Mouse (Mus musculus): ENCODE data around the gene Pgpep1. TPM values are rescaled to one million over a fixed set of nuclear protein-coding genes. Genes with fewer than 3 reads are reported as not detected.

Gene Pgpep1
- total RNA-seq (2014; fragmentation: Nextera tagmentation) = 16.6 and 23.1 TPM in 2 replicates
- 9.4 and 9.5 TPM in 2 replicates for total RNA-seq (2017)
- polyA plus RNA-seq (2012) = 3.1 and 3.3 TPM in 2 replicates

DNA sequence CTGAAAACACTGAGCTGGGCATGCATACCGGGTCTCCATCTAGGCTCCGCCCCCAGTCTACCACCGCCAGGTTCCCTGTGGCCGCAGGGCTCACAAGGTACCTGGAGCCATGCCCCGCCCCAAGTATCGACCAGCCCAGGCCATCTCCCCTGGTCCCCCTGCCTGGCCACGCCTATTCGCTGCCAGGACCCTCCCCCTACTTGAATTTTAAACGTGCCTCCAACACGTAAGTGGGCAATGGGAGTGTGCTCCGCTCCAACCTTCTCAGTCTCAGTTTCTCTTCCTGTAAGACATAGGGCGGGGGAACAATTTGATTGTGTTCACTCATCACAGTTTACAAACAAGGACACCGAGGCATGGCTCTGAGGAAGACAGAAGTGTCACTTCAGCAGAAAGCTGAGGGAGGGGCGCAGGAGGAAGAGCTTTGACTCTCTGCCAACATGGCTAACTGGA is at the start of gene Pgpep1:
Pgpep1 (minus strand) TSS at position 116 of the 453 bp plus-strand sequence.
- ATAC-seq (ENCODE audit: extremely low read depth, insufficient number of reproducible peaks, low FRiP score, poor library complexity, severe bottlenecking) = no peak
- Histone ChIP-seq H3K9me3 (replicated peaks) (no peaks in the 10 kb centered on the region), H3K27me3 (ENCODE audit: insufficient read depth, low read length) (no peaks in the 10 kb centered on the region), H3K4me3 (ENCODE audit: low read depth, low read length) (peak within 1 kb of the TSS; percentile 84), H3K36me3 (replicated peaks) (peaks cover 28% of the 10 kb centered on the region), H3K4me1 (ENCODE audit: insufficient read depth, low read depth, low read length) (peaks cover 41% of the 10 kb centered on the region)
- TF ChIP-seq POLR2AphosphoS5 (IDR thresholded peaks at IDR 0.05; ENCODE audit: insufficient replicate concordance, low read depth, low read length) (no peak), CTCF (IDR thresholded peaks at IDR 0.05; ENCODE audit: low read depth, low read length) (no peak), TAL1 (conservative IDR thresholded peaks at IDR 0.05; ENCODE audit: low read depth, low read length) (no peak), GATA2 (IDR thresholded peaks at IDR 0.05; ENCODE audit: borderline replicate concordance, low read depth, low read length) (no peak), GATA1 (IDR thresholded peaks at IDR 0.05; ENCODE audit: borderline replicate concordance, low read length) (no peak)
- DNase-seq (ENCODE audit: low spot score) = no peak

DNA sequence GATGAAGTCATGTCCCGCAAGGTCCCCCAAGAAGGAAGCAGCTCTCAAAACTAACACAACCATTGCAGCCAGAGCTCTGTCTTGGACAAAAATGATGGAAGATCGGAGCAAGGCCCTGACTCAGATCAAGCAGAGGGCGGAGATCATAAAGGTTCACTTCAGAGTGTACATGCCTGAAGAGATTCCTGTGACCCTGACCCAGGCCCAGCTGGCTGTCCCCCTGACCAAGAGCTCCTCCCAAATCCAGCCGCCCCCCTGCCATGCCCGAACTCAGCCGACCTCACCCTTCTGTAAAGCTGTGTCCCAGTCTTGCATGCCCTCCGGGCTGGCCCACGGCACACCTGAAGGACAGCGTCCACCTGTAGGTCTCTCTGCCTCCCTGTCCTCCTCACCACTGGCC is 49.6 kb upstream of the Pgpep1 start:
- H3K4me3 ChIP-seq (ENCODE audit: low read depth, low read length) = no peak overlapping the region
- no peaks in the 10 kb centered on the region for H3K9me3 ChIP-seq (replicated peaks)
- no peak for DNase-seq (ENCODE audit: low spot score)
- no peak for TF ChIP-seq GATA1 (IDR thresholded peaks at IDR 0.05; ENCODE audit: borderline replicate concordance, low read length)
- no peak for ATAC-seq (ENCODE audit: extremely low read depth, insufficient number of reproducible peaks, low FRiP score, poor library complexity, severe bottlenecking)
- no peaks in the 10 kb centered on the region for H3K36me3 ChIP-seq (replicated peaks)
- 0 out of 2 replicates have a peak, but pooled peaks cover 5% of the 10 kb centered on the region for H3K4me1 ChIP-seq (ENCODE audit: insufficient read depth, low read depth, low read length)
- peaks cover 84% of the 10 kb centered on the region for H3K27me3 ChIP-seq (ENCODE audit: insufficient read depth, low read length)

DNA sequence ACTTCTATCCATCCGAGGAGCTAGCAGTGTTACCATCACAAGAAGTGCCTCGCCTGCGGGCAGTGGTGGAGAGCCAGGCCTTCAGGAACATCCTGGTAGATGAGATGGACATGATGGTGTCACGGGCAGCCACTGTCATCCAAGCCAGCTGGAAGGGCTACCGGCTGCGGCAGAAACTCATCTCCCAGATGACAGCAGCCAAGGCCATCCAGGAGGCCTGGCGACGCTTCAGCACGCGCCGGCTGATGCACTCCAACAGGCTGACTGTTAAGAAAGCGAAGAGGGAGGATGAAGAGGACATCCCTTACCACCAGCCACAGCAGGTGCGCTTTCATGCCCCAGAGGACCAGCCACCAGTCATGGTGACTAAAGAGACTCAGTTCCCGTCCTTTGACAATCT is 48.1 kb upstream of the Pgpep1 start:
- ATAC-seq (ENCODE audit: extremely low read depth, insufficient number of reproducible peaks, low FRiP score, poor library complexity, severe bottlenecking) = no peak
- Histone ChIP-seq H3K4me1 (ENCODE audit: insufficient read depth, low read depth, low read length) (peaks cover 7% of the 10 kb centered on the region; the same call in 1 of the 2 replicates), H3K27me3 (ENCODE audit: insufficient read depth, low read length) (peaks cover 76% of the 10 kb centered on the region), H3K4me3 (ENCODE audit: low read depth, low read length) (no peak overlapping the region), H3K9me3 (replicated peaks) (no peaks in the 10 kb centered on the region), H3K36me3 (replicated peaks) (no peaks in the 10 kb centered on the region)
- no peak for DNase-seq (ENCODE audit: low spot score)
- no peak for TF ChIP-seq POLR2AphosphoS5 (IDR thresholded peaks at IDR 0.05; ENCODE audit: insufficient replicate concordance, low read depth, low read length)
- no peak for TF ChIP-seq GATA2 (IDR thresholded peaks at IDR 0.05; ENCODE audit: borderline replicate concordance, low read depth, low read length)
- TF ChIP-seq GATA1 (IDR thresholded peaks at IDR 0.05; ENCODE audit: borderline replicate concordance, low read length) = no peak
- no peak for TF ChIP-seq TAL1 (conservative IDR thresholded peaks at IDR 0.05; ENCODE audit: low read depth, low read length)
- TF ChIP-seq CTCF (IDR thresholded peaks at IDR 0.05; ENCODE audit: low read depth, low read length) = no peak

DNA sequence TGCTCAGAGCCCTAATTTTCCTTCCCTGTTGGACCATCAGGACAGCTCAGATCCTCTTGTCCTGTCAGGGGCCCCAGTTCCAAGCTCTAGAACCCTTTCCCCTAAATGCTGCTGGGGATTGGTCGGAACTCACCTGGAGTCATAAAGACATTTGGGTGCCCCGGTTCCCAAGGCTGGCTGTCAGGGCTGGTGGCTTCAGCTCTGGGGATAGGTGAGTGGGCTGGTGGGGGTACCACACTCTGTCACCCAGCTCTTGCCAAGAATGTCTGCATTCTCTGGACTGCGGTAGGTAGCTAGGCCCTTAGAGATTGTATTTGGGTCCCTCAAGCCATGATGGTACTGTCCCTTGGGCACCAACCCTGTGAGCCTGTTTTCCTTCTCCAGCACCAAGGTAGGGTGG is 43.1 kb upstream of the Pgpep1 start, which contains the start of gene Iqcn:
Iqcn (plus strand) TSS at position 171 of the 400 bp plus-strand sequence.
- no peaks in the 10 kb centered on the region for H3K9me3 ChIP-seq (replicated peaks)
- no peak for ATAC-seq (ENCODE audit: extremely low read depth, insufficient number of reproducible peaks, low FRiP score, poor library complexity, severe bottlenecking)
- DNase-seq (ENCODE audit: low spot score) = no peak
- peaks cover 29% of the 10 kb centered on the region for H3K4me1 ChIP-seq (ENCODE audit: insufficient read depth, low read depth, low read length)
- TF ChIP-seq GATA1 (IDR thresholded peaks at IDR 0.05; ENCODE audit: borderline replicate concordance, low read length) (no peak), GATA2 (IDR thresholded peaks at IDR 0.05; ENCODE audit: borderline replicate concordance, low read depth, low read length) (no peak), TAL1 (conservative IDR thresholded peaks at IDR 0.05; ENCODE audit: low read depth, low read length) (no peak), CTCF (IDR thresholded peaks at IDR 0.05; ENCODE audit: low read depth, low read length) (no peak), POLR2AphosphoS5 (IDR thresholded peaks at IDR 0.05; ENCODE audit: insufficient replicate concordance, low read depth, low read length) (no peak)
- H3K36me3 ChIP-seq (replicated peaks) = peaks cover 15% of the 10 kb centered on the region
- peaks cover 28% of the 10 kb centered on the region for H3K27me3 ChIP-seq (ENCODE audit: insufficient read depth, low read length)
- H3K4me3 ChIP-seq (ENCODE audit: low read depth, low read length) = no peak within 1 kb of the TSS

DNA sequence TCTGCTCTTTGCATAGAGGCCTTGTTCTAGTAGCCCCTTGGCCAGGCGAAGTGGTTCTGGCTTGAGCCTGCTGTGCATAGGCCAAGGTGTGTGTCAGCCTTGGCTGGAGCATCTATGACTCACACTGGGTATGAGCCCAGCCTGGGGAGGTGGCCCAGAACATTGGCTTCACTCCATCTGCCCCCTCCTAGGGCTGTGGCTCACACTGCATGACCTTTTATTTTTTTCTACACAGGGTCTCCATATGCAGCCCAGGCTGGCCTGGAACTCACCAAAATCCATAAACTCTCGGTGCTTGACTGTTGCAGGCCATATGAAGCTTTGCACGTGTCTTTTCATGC is 42.6 kb upstream of the Pgpep1 start:
- H3K9me3 ChIP-seq (replicated peaks) = no peaks in the 10 kb centered on the region
- no peak overlapping the region for H3K4me3 ChIP-seq (ENCODE audit: low read depth, low read length)
- no peak for ATAC-seq (ENCODE audit: extremely low read depth, insufficient number of reproducible peaks, low FRiP score, poor library complexity, severe bottlenecking)
- TF ChIP-seq GATA2 (IDR thresholded peaks at IDR 0.05; ENCODE audit: borderline replicate concordance, low read depth, low read length) (no peak), TAL1 (conservative IDR thresholded peaks at IDR 0.05; ENCODE audit: low read depth, low read length) (no peak), CTCF (IDR thresholded peaks at IDR 0.05; ENCODE audit: low read depth, low read length) (no peak), GATA1 (IDR thresholded peaks at IDR 0.05; ENCODE audit: borderline replicate concordance, low read length) (no peak), POLR2AphosphoS5 (IDR thresholded peaks at IDR 0.05; ENCODE audit: insufficient replicate concordance, low read depth, low read length) (no peak)
- peaks cover 15% of the 10 kb centered on the region for H3K36me3 ChIP-seq (replicated peaks)
- H3K4me1 ChIP-seq (ENCODE audit: insufficient read depth, low read depth, low read length) = peaks cover 34% of the 10 kb centered on the region
- H3K27me3 ChIP-seq (ENCODE audit: insufficient read depth, low read length) = peaks cover 24% of the 10 kb centered on the region
- no peak for DNase-seq (ENCODE audit: low spot score)

DNA sequence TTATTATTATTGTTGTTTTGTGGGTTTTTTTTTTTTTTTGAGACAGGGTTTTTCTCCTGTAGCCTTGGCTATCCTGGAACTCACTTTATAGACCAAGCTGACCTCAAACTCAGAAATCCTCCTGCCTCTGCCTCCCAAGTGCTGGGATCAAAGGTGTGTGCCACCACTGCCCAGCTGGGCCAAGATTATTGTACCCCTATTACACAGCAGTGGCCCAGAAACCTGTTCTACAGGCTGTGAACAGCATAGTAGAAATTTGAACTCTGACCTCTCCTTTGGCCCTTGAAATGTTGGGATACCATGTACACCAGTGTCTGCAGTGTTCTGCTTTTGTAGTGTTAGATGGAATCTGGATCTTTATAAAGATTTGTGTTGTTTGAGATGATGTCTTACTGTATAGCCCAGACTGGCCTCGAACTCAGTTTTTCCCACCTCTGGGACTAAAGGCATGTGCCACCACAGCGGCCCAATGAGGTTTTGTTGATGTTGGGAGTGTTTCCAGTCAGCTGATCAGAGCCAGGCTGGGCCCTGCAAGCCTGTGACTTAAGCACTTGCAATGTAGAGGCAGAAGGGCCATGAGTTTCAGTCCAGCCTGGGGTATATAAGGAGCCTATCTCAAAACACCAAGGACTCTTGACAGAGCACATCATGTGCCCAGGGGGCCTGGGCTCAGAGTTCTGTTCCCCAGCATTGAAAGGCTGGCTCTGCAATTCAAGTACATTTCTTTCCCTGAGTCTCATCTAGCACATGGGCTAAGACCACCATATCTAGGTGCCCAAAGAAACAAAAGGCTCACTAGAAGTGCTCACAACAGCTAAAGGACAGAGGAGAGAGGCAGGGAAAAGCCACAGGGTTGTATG is 42.0 kb upstream of the Pgpep1 start:
- no peaks in the 10 kb centered on the region for H3K9me3 ChIP-seq (replicated peaks)
- H3K4me3 ChIP-seq (ENCODE audit: low read depth, low read length) = no peak overlapping the region
- TF ChIP-seq POLR2AphosphoS5 (IDR thresholded peaks at IDR 0.05; ENCODE audit: insufficient replicate concordance, low read depth, low read length) (no peak), GATA2 (IDR thresholded peaks at IDR 0.05; ENCODE audit: borderline replicate concordance, low read depth, low read length) (no peak), CTCF (IDR thresholded peaks at IDR 0.05; ENCODE audit: low read depth, low read length) (no peak), TAL1 (conservative IDR thresholded peaks at IDR 0.05; ENCODE audit: low read depth, low read length) (no peak), GATA1 (IDR thresholded peaks at IDR 0.05; ENCODE audit: borderline replicate concordance, low read length) (no peak)
- H3K27me3 ChIP-seq (ENCODE audit: insufficient read depth, low read length) = peaks cover 18% of the 10 kb centered on the region
- H3K36me3 ChIP-seq (replicated peaks) = peaks cover 15% of the 10 kb centered on the region
- DNase-seq (ENCODE audit: low spot score) (no peak), ATAC-seq (ENCODE audit: extremely low read depth, insufficient number of reproducible peaks, low FRiP score, poor library complexity, severe bottlenecking) (no peak)
- peaks cover 35% of the 10 kb centered on the region for H3K4me1 ChIP-seq (ENCODE audit: insufficient read depth, low read depth, low read length)

All from G1E (cell line).